Mouse (Mus musculus) cortical plate, adult 2 months (tissue): ENCODE measurements at regions not wholly inside any gene's neighbourhood (a gene's known extent, or its start where the extent isn't known, plus 50 kb on each side); places are given as distances from the start of the nearest gene placed in this dataset.

Source experiments
- H3K27ac ChIP-seq: fragments of 200-500 bp; 2 replicates; pipeline ENCODE4 v1.5.1; 2012; ENCODE audit warnings: low read length, control low read depth, inconsistent platforms; ENCODE audit not compliant: insufficient read depth
- H3K4me1 ChIP-seq: fragments of 200-500 bp; 2 replicates; pipeline ENCODE4 v1.6.1; 2011; ENCODE audit warnings: low read length; ENCODE audit not compliant: control insufficient read depth, insufficient read depth
- H3K4me3 ChIP-seq: fragments of 200-500 bp; 2 replicates; pipeline ENCODE4 v1.5.1; 2011; ENCODE audit warnings: mild to moderate bottlenecking, low read length, control low read depth; ENCODE audit not compliant: insufficient read depth
- CTCF ChIP-seq: fragments of 200-500 bp; IDR thresholded peaks from 2 replicates; pipeline ENCODE4 v1.5.1; 2011; ENCODE audit warnings: mild to moderate bottlenecking, control low read depth, low read length; ENCODE audit not compliant: insufficient read depth; ENCODE audit errors: extremely low read depth
- POLR2A ChIP-seq: fragments of 200-500 bp; IDR thresholded peaks from 2 replicates; pipeline ENCODE4 v1.6.1; 2011; ENCODE audit warnings: mild to moderate bottlenecking, low read length, control low read depth; ENCODE audit not compliant: insufficient read depth; ENCODE audit errors: extremely low read depth

GRCm38 (mm10) chr11:111324453-111325010, 258.6 kb downstream of the Kcnj2 start:
- no peaks in the 10 kb centered on the region for H3K4me1 ChIP-seq
- no peak overlapping the region for H3K27ac ChIP-seq
- H3K4me3 ChIP-seq: no peak overlapping the region
- TF ChIP-seq CTCF (no peak), POLR2A (no peak)

- H3K4me1 ChIP-seq: no peaks in the 10 kb centered on the region
- H3K4me3 ChIP-seq: no peak overlapping the region
- TF ChIP-seq POLR2A (no peak), CTCF (no peak)
- H3K27ac ChIP-seq: no peak overlapping the region
These were observed 261.0 kb downstream of the Kcnj2 start for GRCm38 (mm10) chr11:111326915-111327314.

- Histone ChIP-seq H3K4me3 (no peak overlapping the region), H3K27ac (no peak overlapping the region), H3K4me1 (no peaks in the 10 kb centered on the region)
- no peak for TF ChIP-seq CTCF
- no peak for TF ChIP-seq POLR2A
These were observed 262.3 kb downstream of the Kcnj2 start for GRCm38 (mm10) chr11:111328258-111328657.

GRCm38 (mm10) chr11:111331592-111331991, 265.6 kb downstream of the Kcnj2 start:
- no peaks in the 10 kb centered on the region for H3K4me1 ChIP-seq
- H3K4me3 ChIP-seq: no peak overlapping the region
- H3K27ac ChIP-seq: no peak overlapping the region
- TF ChIP-seq POLR2A (no peak), CTCF (no peak)

GRCm38 (mm10) chr11:111333021-111333420, 267.1 kb downstream of the Kcnj2 start:
- Histone ChIP-seq H3K4me1 (no peaks in the 10 kb centered on the region), H3K27ac (no peak overlapping the region), H3K4me3 (no peak overlapping the region)
- TF ChIP-seq POLR2A (no peak), CTCF (no peak)

GRCm38 (mm10) chr11:111347562-111347961, 281.6 kb downstream of the Kcnj2 start:
- Histone ChIP-seq H3K4me1 (no peaks in the 10 kb centered on the region), H3K4me3 (no peak overlapping the region), H3K27ac (no peak overlapping the region)
- TF ChIP-seq POLR2A (no peak), CTCF (no peak)

GRCm38 (mm10) chr11:111350028-111350427, 284.1 kb downstream of the Kcnj2 start:
- H3K27ac ChIP-seq: no peak overlapping the region
- TF ChIP-seq POLR2A (no peak), CTCF (no peak)
- H3K4me3 ChIP-seq: no peak overlapping the region
- H3K4me1 ChIP-seq: no peaks in the 10 kb centered on the region

GRCm38 (mm10) chr11:111363363-111363762, 297.4 kb downstream of the Kcnj2 start:
- Histone ChIP-seq H3K4me3 (no peak overlapping the region), H3K4me1 (no peaks in the 10 kb centered on the region), H3K27ac (no peak overlapping the region)
- TF ChIP-seq POLR2A (no peak), CTCF (no peak)

- TF ChIP-seq CTCF: no peak
- TF ChIP-seq POLR2A: no peak
- Histone ChIP-seq H3K4me1 (no peaks in the 10 kb centered on the region), H3K4me3 (no peak overlapping the region), H3K27ac (no peak overlapping the region)
These were observed 311.2 kb downstream of the Kcnj2 start for GRCm38 (mm10) chr11:111377165-111377564.

- Histone ChIP-seq H3K4me3 (no peak overlapping the region), H3K4me1 (no peaks in the 10 kb centered on the region), H3K27ac (no peak overlapping the region)
- TF ChIP-seq CTCF: no peak
- TF ChIP-seq POLR2A: no peak
These were observed 313.9 kb downstream of the Kcnj2 start for GRCm38 (mm10) chr11:111379842-111380241.
